Mouse (Mus musculus) lung, embryonic 15.5 days (tissue): Measurements from ENCODE around the gene Btbd8. TPM values are rescaled to one million over a fixed set of nuclear protein-coding genes. Genes with fewer than 3 reads are reported as not detected.
A peak's percentile ranks its signal among the peaks of the same experiment; 100 is the strongest.

Experiments used
- ATAC-seq: fragments of 200-750 bp; cut with Nextera tagmentation; 2 replicates; pipeline ENCODE4 v1.8.0; 2017; ENCODE audit warnings: moderate number of reproducible peaks, borderline replicate concordance; ENCODE audit not compliant: low FRiP score, low TSS enrichment; ENCODE audit errors: extremely low read depth
- H3K27ac ChIP-seq: fragments of 300-500 bp; sonication (generic); 2 replicates; pipeline ENCODE4 v1.5.1; 2015; ENCODE audit warnings: moderate library complexity, mild to moderate bottlenecking, inconsistent platforms
- H3K27me3 ChIP-seq: fragments of 300-500 bp; sonication (generic); 2 replicates; pipeline ENCODE4 v1.6.1; 2015; ENCODE audit warnings: inconsistent platforms
- H3K36me3 ChIP-seq: fragments of 300-500 bp; sonication (generic); 2 replicates; pipeline ENCODE4 v1.6.1; 2015; ENCODE audit warnings: inconsistent platforms
- H3K4me1 ChIP-seq: fragments of 300-500 bp; sonication (generic); 2 replicates; pipeline ENCODE4 v1.6.1; 2015; ENCODE audit warnings: inconsistent platforms
- H3K4me2 ChIP-seq: fragments of 300-500 bp; sonication (generic); 2 replicates; pipeline ENCODE4 v1.6.1; 2015; ENCODE audit warnings: inconsistent platforms, mild to moderate bottlenecking, moderate library complexity
- H3K4me3 ChIP-seq: fragments of 300-500 bp; sonication (generic); 2 replicates; pipeline ENCODE4 v1.5.1; 2015; ENCODE audit warnings: mild to moderate bottlenecking, inconsistent platforms
- H3K9ac ChIP-seq: fragments of 300-500 bp; sonication (generic); 2 replicates; pipeline ENCODE4 v1.6.1; 2015; ENCODE audit warnings: inconsistent platforms
- H3K9me3 ChIP-seq: fragments of 300-500 bp; sonication (generic); 2 replicates; pipeline ENCODE4 v1.6.1; 2016; ENCODE audit warnings: inconsistent platforms
- WGBS: fragments of 180-500 bp; shearing (Covaris S2); methylation state at CpG from one replicate; pipeline ENCODE4 v1.1.7; 2015; 5-methylcytosine and 5-hydroxymethylcytosine counted together
- polyA plus RNA-seq: library from polyadenylated mRNA; unstranded; fragments of >200 nt; fragmentation: Nextera tagmentation; extraction: Ambion mirVana; gene quantifications from 2 replicates; pipeline ENCODE4 v1.2.1, GENCODE M21; 2015

The Btbd8 gene
- 4.8 and 5.6 TPM in 2 replicates for polyA plus RNA-seq

DNA sequence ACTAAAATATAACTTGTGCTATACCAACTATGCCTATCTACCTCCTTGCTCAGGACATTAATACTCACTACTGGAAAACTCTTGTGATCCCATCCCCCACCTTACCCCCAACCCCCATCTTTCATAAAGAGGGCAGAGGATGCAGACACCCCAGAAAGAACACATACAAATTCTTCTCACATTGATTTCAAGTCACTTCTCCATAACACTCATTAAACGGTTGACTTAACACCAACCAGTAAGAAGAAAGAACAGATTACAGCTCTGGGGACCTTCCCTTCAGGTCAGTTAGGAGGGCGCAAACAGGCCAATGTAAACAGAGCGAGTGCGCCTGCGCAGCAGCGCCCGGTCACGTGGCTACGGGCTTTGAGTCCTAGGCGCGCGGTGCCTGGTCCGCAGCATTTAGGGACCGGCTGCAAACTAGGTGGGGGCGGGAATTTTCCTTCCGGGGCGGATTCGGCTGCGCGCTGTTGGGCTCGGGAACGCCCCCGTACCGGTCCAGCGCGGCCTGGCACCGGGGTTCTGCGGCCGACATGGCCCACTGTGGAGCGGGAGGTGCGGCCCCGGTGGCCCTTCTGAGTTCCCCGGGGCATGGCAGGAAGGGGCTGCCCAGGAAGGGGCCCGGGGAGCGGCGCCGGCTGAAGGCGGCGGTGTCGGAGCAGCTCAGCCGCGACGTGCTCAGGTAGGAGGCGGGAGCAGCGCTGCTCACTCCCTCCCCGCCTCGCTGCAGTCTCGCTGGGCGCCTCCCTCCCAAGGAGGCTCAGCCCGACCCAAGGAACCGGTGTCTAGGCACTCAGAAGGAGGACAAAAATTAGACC is at the start of gene Btbd8:
Gene Btbd8, plus strand, starts transcription at position 534 of the 818 bp plus-strand sequence.
- Histone ChIP-seq H3K9me3 (no peaks in the 10 kb centered on the region), H3K27me3 (no peaks in the 10 kb centered on the region), H3K4me1 (peaks cover 7% of the 10 kb centered on the region; the same call in 1 of the 2 replicates), H3K36me3 (no peaks in the 10 kb centered on the region), H3K4me3 (peak within 1 kb of the TSS; percentile 92), H3K27ac (peak within 1 kb of the TSS; percentile 89), H3K4me2 (peak within 1 kb of the TSS; percentile 78), H3K9ac (peak within 1 kb of the TSS; percentile 94)
- ATAC-seq, result peak; percentile 93
- WGBS, result under 1% methylated on average over 51 of the region's 51 CpGs

DNA sequence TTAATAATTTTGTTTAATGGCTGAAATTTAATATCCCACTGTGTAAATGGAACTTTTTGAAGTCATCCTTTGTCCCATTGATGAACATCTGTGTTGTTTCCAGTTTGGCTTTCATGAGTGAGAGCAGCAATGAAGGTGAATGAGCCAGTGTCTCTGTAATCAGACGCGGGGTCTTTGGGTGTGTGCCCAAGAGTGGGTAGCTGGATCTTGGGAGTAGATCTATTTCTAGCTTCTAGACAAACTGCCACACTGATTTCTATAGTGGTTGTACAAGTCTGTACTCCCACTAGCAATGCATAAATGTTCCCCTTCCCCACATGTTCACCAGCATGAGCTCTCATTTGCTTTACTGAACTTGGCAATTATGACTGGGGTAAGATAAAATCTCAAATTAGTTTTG is 48.4 kb upstream of the Btbd8 start:
- H3K9me3 ChIP-seq, result no peaks in the 10 kb centered on the region
- no peak for ATAC-seq
- H3K36me3 ChIP-seq, result no peaks in the 10 kb centered on the region
- H3K27me3 ChIP-seq, result no peaks in the 10 kb centered on the region
- WGBS, result 85% methylated on average over 2 of the region's 2 CpGs
- no peaks in the 10 kb centered on the region for H3K4me1 ChIP-seq
- no peak overlapping the region for H3K9ac ChIP-seq
- no peak overlapping the region for H3K27ac ChIP-seq
- no peak overlapping the region for H3K4me3 ChIP-seq
- no peak overlapping the region for H3K4me2 ChIP-seq

DNA sequence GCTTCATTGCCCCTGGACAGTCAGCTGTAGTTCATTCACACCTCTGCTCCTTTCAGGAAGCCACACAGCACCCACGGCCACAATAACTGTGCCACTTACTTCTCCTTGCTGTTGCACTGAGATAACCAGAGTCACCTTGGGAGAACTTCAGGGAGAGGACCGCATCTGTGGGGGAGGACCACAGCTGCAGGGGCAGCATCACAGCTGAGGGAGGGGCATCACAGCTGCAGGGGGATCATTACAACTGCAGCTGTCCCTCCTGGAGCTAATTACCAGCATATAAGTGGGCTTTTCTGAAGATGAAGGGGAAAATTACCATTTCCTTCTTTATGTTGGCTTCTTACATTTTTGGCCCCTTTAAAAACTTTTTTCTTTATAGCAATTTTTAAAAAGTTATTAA is 43.4 kb upstream of the Btbd8 start:
- Histone ChIP-seq H3K4me1 (no peaks in the 10 kb centered on the region), H3K27ac (no peak overlapping the region), H3K36me3 (no peaks in the 10 kb centered on the region), H3K9me3 (no peaks in the 10 kb centered on the region), H3K4me2 (no peak overlapping the region), H3K27me3 (no peaks in the 10 kb centered on the region), H3K4me3 (no peak overlapping the region), H3K9ac (no peak overlapping the region)
- WGBS, result 61% methylated on average over 2 of the region's 2 CpGs
- ATAC-seq, result no peak

DNA sequence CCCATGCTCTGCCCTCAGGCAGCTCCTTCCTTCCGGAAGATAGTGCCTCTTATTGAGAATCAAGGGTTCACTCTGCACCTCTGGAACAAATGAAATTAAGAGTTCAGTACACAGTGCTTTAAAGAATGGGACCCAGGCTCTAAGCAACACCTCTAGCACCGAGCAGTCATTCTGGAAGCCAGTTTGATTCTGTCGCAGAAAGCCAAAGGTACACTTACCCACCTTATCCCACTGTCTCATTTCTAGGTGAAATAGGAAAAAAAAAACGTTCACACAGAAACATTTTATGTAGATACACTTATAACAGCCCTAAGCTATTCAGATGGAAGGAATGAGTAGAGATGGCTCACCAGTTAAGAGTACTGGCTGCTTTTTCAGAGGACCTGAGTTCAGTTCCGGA is 35.4 kb upstream of the Btbd8 start, which contains the start of gene Ephx4:
Gene Ephx4, plus strand, starts transcription at position 301 of the 400 bp plus-strand sequence.
- Histone ChIP-seq H3K36me3 (no peaks in the 10 kb centered on the region), H3K27ac (no peak within 1 kb of the TSS), H3K4me3 (peak within 1 kb of the TSS; percentile 55), H3K27me3 (peaks cover 33% of the 10 kb centered on the region), H3K4me2 (peak within 1 kb of the TSS; percentile 97), H3K4me1 (peaks cover 5% of the 10 kb centered on the region), H3K9ac (peak within 1 kb of the TSS; percentile 40), H3K9me3 (no peaks in the 10 kb centered on the region)
- WGBS, result 16% methylated on average over 5 of the region's 5 CpGs
- ATAC-seq, result no peak

DNA sequence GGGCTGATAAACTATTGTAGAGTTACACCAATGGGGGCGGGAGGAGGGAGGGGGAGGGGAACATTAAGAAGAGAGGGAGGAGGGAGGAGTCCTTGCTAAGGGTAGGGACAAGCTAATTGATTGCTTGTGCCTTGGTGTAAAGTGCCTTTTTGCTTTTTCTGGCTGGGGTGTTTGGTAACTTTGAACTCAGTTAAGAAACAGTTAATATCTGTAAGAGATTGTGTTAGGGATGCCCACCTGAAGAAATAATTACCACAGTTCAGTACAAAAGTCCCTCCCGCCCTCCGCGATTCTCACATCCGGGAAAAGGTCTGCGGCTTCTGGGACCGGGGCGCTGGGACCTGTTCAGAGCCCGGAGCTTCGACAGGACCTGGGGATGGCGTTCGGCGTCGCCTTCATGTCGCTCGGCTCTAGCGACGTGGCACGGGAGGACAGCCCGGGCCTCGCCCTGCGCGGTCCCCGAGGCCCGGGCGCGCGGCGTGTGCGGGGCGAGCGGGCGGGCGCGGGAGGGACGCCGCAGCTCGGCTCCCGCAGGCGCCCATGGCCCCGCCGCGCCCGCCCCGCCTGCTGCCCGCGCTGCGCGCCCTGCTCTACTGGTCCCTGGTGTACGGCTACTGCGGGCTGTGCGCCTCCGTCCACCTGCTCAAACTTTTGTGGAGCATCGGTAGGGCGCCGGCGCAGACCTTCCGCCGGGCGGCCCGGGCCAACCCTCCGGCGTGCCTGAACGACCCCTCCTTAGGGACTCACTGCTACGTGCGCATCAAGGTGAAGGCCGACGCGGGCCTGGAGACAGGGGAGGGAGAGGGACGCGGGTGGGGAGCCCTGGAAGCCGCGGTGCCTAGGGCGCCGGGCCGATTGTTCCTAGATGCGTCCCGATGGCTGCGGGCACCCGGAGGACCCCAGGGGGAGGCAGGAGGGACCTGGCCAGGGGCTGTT is 34.5 kb upstream of the Btbd8 start:
- Histone ChIP-seq H3K4me3 (peak overlapping the region; percentile 55), H3K27me3 (peaks cover 33% of the 10 kb centered on the region), H3K36me3 (no peaks in the 10 kb centered on the region), H3K9me3 (no peaks in the 10 kb centered on the region), H3K4me2 (peak overlapping the region; percentile 97), H3K4me1 (peaks cover 5% of the 10 kb centered on the region), H3K27ac (no peak overlapping the region), H3K9ac (peak overlapping the region; percentile 40)
- WGBS, result 1% methylated on average over 52 of the region's 80 CpGs
- ATAC-seq, result peak; percentile 64

DNA sequence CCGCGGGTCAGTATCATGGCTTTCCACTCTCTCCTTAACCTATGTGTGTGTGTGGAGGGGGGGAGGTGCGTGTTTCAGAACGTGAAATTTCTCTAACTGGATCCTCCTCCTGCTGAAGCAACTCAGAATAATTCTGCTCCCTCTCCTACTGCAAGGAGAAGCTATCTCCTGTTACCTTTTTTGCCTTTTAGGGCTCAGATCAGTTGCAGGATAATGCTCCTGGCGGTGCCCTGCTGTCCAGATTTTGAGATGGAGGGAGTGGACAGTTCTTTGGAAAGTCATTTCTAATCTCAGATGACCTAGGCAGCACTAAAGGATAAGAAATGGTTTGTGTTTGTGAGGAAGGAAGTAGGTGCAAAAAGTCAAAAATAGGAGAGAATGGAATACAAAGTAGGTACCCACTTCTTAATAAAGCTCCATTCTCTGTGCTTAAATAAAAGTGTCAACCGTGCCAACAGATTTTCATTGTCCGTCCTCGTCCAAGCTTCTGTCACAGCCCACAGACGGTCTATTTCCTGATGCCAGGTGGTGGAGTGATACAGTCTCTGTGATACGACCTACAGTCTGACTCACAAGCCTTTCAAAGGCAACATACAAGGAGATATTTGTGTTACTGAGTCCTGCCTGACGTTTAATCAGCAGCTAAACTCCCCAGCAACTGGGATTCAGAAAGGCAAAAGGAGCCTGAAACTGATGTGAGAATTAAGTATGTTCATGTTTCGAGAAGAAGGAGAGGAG is 33.7 kb upstream of the Btbd8 start:
- Histone ChIP-seq H3K4me2 (peak overlapping the region; percentile 97), H3K4me3 (peak overlapping the region; percentile 55), H3K27ac (no peak overlapping the region), H3K27me3 (peaks cover 33% of the 10 kb centered on the region), H3K36me3 (no peaks in the 10 kb centered on the region), H3K9ac (peak overlapping the region; percentile 40; the same call in 1 of the 2 replicates), H3K9me3 (no peaks in the 10 kb centered on the region), H3K4me1 (peaks cover 5% of the 10 kb centered on the region)
- WGBS, result 28% methylated on average over 12 of the region's 12 CpGs
- no peak for ATAC-seq

DNA sequence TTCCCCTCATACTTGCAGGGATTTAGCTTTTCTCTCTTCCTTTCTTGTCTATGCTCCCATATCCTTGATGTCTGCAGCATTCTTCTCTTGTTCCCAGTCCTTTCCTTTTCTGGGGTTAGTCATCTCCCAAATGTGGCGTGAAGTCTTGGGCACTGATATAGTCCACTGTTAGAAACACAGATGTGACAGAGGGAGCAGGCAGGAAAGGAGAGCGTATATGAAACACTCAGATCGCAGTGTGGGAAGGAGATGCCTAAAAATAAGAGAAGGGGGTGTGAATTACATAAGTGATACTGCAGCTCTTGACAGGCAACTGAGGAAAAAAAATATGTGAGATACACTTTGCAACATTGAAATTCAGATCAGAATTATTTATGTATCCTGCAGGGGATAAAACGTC is 32.4 kb upstream of the Btbd8 start:
- H3K4me2 ChIP-seq, result no peak overlapping the region
- H3K4me3 ChIP-seq, result no peak overlapping the region
- peaks cover 5% of the 10 kb centered on the region for H3K4me1 ChIP-seq
- H3K9ac ChIP-seq, result no peak overlapping the region
- peaks cover 33% of the 10 kb centered on the region for H3K27me3 ChIP-seq
- no peaks in the 10 kb centered on the region for H3K9me3 ChIP-seq
- 66% methylated on average over 4 of the region's 4 CpGs for WGBS
- H3K27ac ChIP-seq, result no peak overlapping the region
- no peaks in the 10 kb centered on the region for H3K36me3 ChIP-seq
- ATAC-seq, result no peak

DNA sequence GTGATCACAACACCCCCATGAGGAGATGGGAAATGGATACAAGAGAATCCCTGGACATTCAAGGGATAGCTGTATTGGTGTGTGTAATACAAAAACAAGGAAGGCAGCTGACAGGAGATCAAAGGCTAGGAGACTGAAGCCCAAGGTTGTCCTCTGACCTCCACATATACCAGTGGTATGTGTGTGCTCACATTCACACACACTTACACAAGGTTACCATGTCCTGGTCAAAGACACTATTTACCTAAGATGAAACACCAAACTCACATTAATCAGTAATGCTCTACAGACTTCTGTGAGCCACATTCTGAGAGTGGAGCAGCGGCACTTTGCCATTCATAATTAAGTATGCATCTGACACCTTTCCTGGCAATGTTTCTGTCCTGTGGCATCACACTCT is 27.5 kb upstream of the Btbd8 start:
- Histone ChIP-seq H3K9ac (no peak overlapping the region), H3K9me3 (no peaks in the 10 kb centered on the region), H3K4me1 (no peaks in the 10 kb centered on the region), H3K27me3 (peaks cover 1% of the 10 kb centered on the region), H3K4me3 (no peak overlapping the region), H3K4me2 (no peak overlapping the region), H3K27ac (no peak overlapping the region), H3K36me3 (no peaks in the 10 kb centered on the region)
- no peak for ATAC-seq
- WGBS, result 80% methylated on average over 1 of the region's 1 CpGs

DNA sequence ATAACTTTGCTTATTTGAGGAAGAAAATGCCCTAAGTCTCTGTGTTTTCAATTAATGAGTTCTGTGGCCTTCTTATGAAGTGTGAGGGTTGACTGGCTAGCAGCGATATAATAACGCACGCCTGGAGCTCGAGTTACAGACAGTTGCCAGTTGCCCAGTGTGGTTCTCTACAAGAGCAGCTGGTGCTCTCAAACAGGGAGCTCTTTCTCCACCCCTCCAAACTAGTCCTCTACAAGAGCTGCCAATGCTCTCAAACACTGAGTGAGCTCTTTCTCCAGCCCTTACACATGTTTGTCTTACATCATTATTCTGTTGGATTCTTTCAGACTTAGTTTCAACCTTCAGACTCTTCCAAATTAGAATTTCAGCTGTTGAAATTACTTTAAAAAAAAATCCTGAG is 26.5 kb upstream of the Btbd8 start:
- no peak overlapping the region for H3K9ac ChIP-seq
- H3K36me3 ChIP-seq, result no peaks in the 10 kb centered on the region
- no peak for ATAC-seq
- no peaks in the 10 kb centered on the region for H3K27me3 ChIP-seq
- no peak overlapping the region for H3K27ac ChIP-seq
- no peaks in the 10 kb centered on the region for H3K4me1 ChIP-seq
- no peak overlapping the region for H3K4me2 ChIP-seq
- 40% methylated on average over 4 of the region's 4 CpGs for WGBS
- no peaks in the 10 kb centered on the region for H3K9me3 ChIP-seq
- H3K4me3 ChIP-seq, result no peak overlapping the region

DNA sequence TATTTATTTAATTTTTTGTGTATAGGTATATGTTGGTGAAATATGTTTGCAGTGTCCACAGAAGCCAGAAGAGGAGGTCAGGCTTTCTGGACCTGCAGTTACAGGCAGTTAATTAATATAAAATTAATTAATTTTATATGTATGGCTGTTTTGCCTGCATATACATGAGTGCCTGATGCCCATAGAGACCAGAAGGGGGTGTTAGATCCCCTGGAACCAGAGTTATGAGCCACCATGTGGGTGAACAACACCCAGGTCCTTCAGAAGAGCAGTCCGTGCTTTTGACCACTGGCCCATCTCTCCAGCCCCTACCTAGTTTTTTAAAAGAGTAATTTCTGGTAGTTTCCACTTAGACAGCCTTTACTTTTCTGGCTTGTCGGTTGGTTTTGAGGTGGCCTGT is 25.5 kb upstream of the Btbd8 start:
- Histone ChIP-seq H3K36me3 (no peaks in the 10 kb centered on the region), H3K9me3 (no peaks in the 10 kb centered on the region), H3K4me1 (no peaks in the 10 kb centered on the region), H3K27me3 (no peaks in the 10 kb centered on the region), H3K27ac (no peak overlapping the region), H3K4me3 (no peak overlapping the region), H3K9ac (no peak overlapping the region), H3K4me2 (no peak overlapping the region)
- no peak for ATAC-seq
- 80% methylated on average over 2 of the region's 2 CpGs for whole genome bisulfite sequencing

DNA sequence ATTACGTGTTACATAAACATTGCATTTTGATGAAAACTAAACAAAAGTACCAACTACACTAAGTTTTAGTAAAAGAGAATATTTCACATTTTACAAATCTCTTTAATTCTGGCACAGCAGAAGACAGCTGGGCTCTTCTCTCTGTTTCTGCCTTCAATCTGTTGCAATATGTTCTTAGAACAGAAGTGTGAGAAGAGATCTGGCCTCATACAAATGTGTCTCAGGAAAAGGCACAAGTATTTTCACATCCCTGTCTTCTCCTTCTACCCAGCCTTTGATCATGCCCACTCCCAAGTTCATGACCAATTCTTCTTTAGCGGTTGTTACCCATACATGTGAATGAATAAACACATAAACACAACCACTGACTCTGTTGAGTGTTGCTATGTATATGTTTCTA is 22.7 kb upstream of the Btbd8 start:
- Histone ChIP-seq H3K9ac (no peak overlapping the region), H3K36me3 (no peaks in the 10 kb centered on the region), H3K27ac (no peak overlapping the region), H3K27me3 (no peaks in the 10 kb centered on the region), H3K4me1 (no peaks in the 10 kb centered on the region), H3K4me2 (no peak overlapping the region), H3K4me3 (no peak overlapping the region), H3K9me3 (no peaks in the 10 kb centered on the region)
- ATAC-seq, result no peak
- 63% methylated on average over 2 of the region's 2 CpGs for WGBS
